Mouse (Mus musculus) neural tube, embryonic 15.5 days (tissue): ENCODE data around the gene Tm7sf3. TPM values are rescaled to one million over a fixed set of nuclear protein-coding genes. Genes with fewer than 3 reads are reported as not detected.
"Not testable (repeated sequence)": the region's sequence is repeated elsewhere in the genome, so short reads cannot be mapped to it uniquely, and the experiment has no call there.

Experiments
- ATAC-seq: fragments of 200-750 bp; cut with Nextera tagmentation; 2 replicates; pipeline ENCODE4 v1.8.0; 2017; ENCODE audit warnings: mild to moderate bottlenecking, moderate TSS enrichment, moderate library complexity; ENCODE audit not compliant: low FRiP score
- H3K27ac ChIP-seq: fragments of 300-500 bp; sonication (generic); replicated peaks from 2 replicates; pipeline ENCODE4 v1.5.1; 2015; ENCODE audit warnings: mild to moderate bottlenecking, inconsistent platforms
- H3K27me3 ChIP-seq: fragments of 300-500 bp; sonication (generic); replicated peaks from 2 replicates; pipeline ENCODE4 v1.6.1; 2015; ENCODE audit warnings: inconsistent platforms
- H3K36me3 ChIP-seq: fragments of 300-500 bp; sonication (generic); 2 replicates; pipeline ENCODE4 v1.6.1; 2015; ENCODE audit warnings: inconsistent platforms
- H3K4me1 ChIP-seq: fragments of 300-500 bp; sonication (generic); 2 replicates; pipeline ENCODE4 v1.6.1; 2015; ENCODE audit warnings: inconsistent platforms
- H3K4me2 ChIP-seq: fragments of 300-500 bp; sonication (generic); 2 replicates; pipeline ENCODE4 v1.6.1; 2015; ENCODE audit warnings: inconsistent platforms, mild to moderate bottlenecking, moderate library complexity
- H3K4me3 ChIP-seq: fragments of 300-500 bp; sonication (generic); replicated peaks from 2 replicates; pipeline ENCODE4 v1.5.1; 2015; ENCODE audit warnings: mild to moderate bottlenecking, inconsistent platforms
- H3K9ac ChIP-seq: fragments of 300-500 bp; sonication (generic); replicated peaks from 2 replicates; pipeline ENCODE4 v1.6.1; 2015; ENCODE audit warnings: mild to moderate bottlenecking, inconsistent platforms
- H3K9me3 ChIP-seq: fragments of 300-500 bp; sonication (generic); replicated peaks from 2 replicates; pipeline ENCODE4 v1.6.1; 2016; ENCODE audit warnings: inconsistent platforms
- WGBS: fragments of 180-500 bp; shearing (Covaris S2); methylation state at CpG from one replicate; pipeline ENCODE4 v1.1.7; 2015; ENCODE audit warnings: mixed read lengths; 5-methylcytosine and 5-hydroxymethylcytosine counted together
- polyA plus RNA-seq: library from polyadenylated mRNA; unstranded; fragments of >200 nt; fragmentation: Nextera tagmentation; extraction: Ambion mirVana; gene quantifications from 2 replicates; pipeline ENCODE4 v1.2.1, GENCODE M21; 2015

The Tm7sf3 gene
- polyA plus RNA-seq, 1 experiment from 2014 or later, result 29.3 TPM

- no peak for ATAC-seq
These were observed 39.0 kb downstream of the Tm7sf3 start for GRCm38 (mm10) chr6:146603651-146604050.

DNA sequence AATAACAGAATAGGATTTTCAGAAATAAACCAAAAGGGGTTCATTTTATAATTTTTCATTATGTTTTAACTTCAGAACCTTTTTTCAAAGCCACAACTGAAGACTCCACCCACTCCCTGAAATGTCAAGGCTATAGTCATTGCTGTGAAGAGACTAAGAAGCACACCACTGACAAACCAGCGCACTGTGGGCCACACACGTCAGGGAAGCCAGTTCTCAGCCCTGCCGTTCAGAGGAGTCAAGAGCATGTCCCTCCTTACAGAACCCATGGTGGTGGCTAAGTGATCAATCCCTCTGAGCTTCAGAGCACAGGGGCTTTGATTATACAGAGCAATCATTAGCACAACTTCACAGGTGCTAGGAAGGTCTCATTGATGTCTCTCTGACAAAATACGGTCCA is 40.0 kb downstream of the Tm7sf3 start:
- no peak overlapping the region for H3K27ac ChIP-seq
- H3K4me2 ChIP-seq, result no peak overlapping the region
- H3K9me3 ChIP-seq, result no peaks in the 10 kb centered on the region
- H3K9ac ChIP-seq, result no peak overlapping the region
- H3K27me3 ChIP-seq, result no peaks in the 10 kb centered on the region
- 86% methylated on average over 4 of the region's 4 CpGs for WGBS
- no peak overlapping the region for H3K4me3 ChIP-seq
- H3K4me1 ChIP-seq, result no peaks in the 10 kb centered on the region
- no peak for ATAC-seq
- H3K36me3 ChIP-seq, result peaks cover 68% of the 10 kb centered on the region

More at GRCm38 (mm10) chr6:146603651-146604050, 39.0 kb downstream of the Tm7sf3 start:
- Histone ChIP-seq H3K4me2 (no peak overlapping the region), H3K36me3 (peaks cover 76% of the 10 kb centered on the region), H3K4me3 (no peak overlapping the region), H3K4me1 (no peaks in the 10 kb centered on the region), H3K9ac (no peak overlapping the region), H3K9me3 (no peaks in the 10 kb centered on the region), H3K27me3 (no peaks in the 10 kb centered on the region), H3K27ac (no peak overlapping the region)
- WGBS, result 83% methylated on average over 10 of the region's 10 CpGs

DNA sequence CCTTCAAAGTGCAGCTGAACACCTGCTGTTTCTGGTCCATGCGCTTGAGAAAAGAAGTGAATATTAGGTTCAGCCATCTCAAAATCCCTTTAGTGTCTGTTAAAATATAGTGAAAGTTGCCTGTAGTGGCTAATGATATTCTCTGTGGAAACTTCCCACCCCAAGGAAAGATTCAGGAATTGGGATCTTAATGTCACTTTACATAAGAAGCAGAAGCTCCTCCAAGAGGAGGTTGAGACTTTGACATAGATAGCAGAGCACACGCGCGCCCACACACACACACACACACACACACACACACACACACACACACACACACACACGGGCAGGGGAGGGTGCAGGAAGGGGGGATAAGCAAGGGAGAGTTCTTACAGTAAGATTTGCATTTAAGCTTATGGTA is 57.5 kb downstream of the Tm7sf3 start:
- Histone ChIP-seq H3K9me3 (no peaks in the 10 kb centered on the region), H3K27ac (no peak overlapping the region), H3K36me3 (peaks cover 34% of the 10 kb centered on the region), H3K4me2 (no peak overlapping the region), H3K4me3 (no peak overlapping the region), H3K27me3 (no peaks in the 10 kb centered on the region), H3K4me1 (0 out of 2 replicates have a peak, but pooled peaks cover 2% of the 10 kb centered on the region), H3K9ac (no peak overlapping the region)
- no peak for ATAC-seq
- 93% methylated on average over 4 of the region's 5 CpGs for WGBS

DNA sequence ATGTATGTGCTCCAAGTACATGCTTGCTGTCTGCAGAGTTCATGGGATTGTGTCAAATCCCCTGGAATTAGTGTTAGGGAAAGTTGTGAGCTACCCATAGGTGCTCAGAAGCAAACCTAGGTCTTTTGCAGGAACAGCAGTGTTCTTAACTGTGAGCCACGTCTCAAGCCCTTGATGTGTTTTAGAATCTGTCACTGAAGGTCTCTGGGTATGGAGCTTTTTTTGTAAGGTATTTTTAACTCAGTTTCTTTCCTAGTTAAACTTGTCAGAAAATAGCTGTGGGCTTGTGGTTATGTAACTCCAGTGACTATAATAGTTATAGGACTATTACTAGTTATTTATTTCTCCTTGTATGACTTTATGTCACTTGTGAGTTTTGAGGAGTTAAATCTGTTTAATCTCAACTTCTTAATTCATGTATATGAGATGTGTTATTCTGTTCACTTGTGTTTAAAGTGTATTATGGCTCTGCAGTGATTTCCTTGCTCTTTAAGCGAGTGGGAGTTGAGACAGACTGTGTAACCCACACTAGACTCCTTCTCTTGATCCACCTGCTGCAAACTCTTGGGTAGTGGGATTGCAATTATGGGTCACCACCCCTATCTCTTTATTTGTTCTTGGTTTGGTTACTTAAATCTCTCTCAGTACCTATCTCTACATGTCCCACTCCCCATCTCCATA is 59.1 kb downstream of the Tm7sf3 start:
- no peaks in the 10 kb centered on the region for H3K27me3 ChIP-seq
- no peak overlapping the region for H3K27ac ChIP-seq
- no peaks in the 10 kb centered on the region for H3K9me3 ChIP-seq
- H3K9ac ChIP-seq, result no peak overlapping the region
- peaks cover 12% of the 10 kb centered on the region for H3K4me1 ChIP-seq
- no peak overlapping the region for H3K4me2 ChIP-seq
- 83% methylated on average over 2 of the region's 2 CpGs for WGBS
- H3K36me3 ChIP-seq, result peaks cover 20% of the 10 kb centered on the region
- no peak for ATAC-seq
- H3K4me3 ChIP-seq, result no peak overlapping the region

- ATAC-seq, result no peak
- 57% methylated on average over 2 of the region's 2 CpGs for WGBS
- H3K27ac ChIP-seq, result no peak overlapping the region
These were observed 62.2 kb downstream of the Tm7sf3 start for GRCm38 (mm10) chr6:146580381-146580926.

GRCm38 (mm10) chr6:146578586-146578985 is 64.0 kb downstream of the Tm7sf3 start:
- H3K36me3 ChIP-seq, result no peaks in the 10 kb centered on the region
- peak overlapping the region; percentile 76 for H3K4me2 ChIP-seq
- H3K4me3 ChIP-seq, result peak overlapping the region; percentile 90
- peak overlapping the region; percentile 100 for H3K27ac ChIP-seq
- 15% methylated on average over 7 of the region's 7 CpGs for WGBS
- no peaks in the 10 kb centered on the region for H3K9me3 ChIP-seq
- H3K4me1 ChIP-seq, result peaks cover 37% of the 10 kb centered on the region
- peak overlapping the region; percentile 90 for H3K9ac ChIP-seq
- no peaks in the 10 kb centered on the region for H3K27me3 ChIP-seq
- ATAC-seq, result no peak

More at GRCm38 (mm10) chr6:146580381-146580926, 62.2 kb downstream of the Tm7sf3 start:
- Histone ChIP-seq H3K4me1 (peaks cover 28% of the 10 kb centered on the region), H3K4me3 (no peak overlapping the region), H3K36me3 (no peaks in the 10 kb centered on the region), H3K27me3 (no peaks in the 10 kb centered on the region), H3K4me2 (no peak overlapping the region), H3K9ac (no peak overlapping the region), H3K9me3 (no peaks in the 10 kb centered on the region)

- H3K36me3 ChIP-seq, result no peaks in the 10 kb centered on the region
- H3K4me2 ChIP-seq, result peak overlapping the region; percentile 76
- peak overlapping the region; percentile 90 for H3K9ac ChIP-seq
- no peaks in the 10 kb centered on the region for H3K27me3 ChIP-seq
- ATAC-seq, result no peak; the same call in 1 of the 2 replicates
- no peaks in the 10 kb centered on the region for H3K9me3 ChIP-seq
- H3K4me3 ChIP-seq, result peak overlapping the region; percentile 90
- H3K27ac ChIP-seq, result peak overlapping the region; percentile 100
- peaks cover 37% of the 10 kb centered on the region for H3K4me1 ChIP-seq
- under 1% methylated on average over 22 of the region's 22 CpGs for WGBS
These were observed 64.5 kb downstream of the Tm7sf3 start for GRCm38 (mm10) chr6:146578111-146578531.

GRCm38 (mm10) chr6:146577310-146578109 is 65.1 kb downstream of the Tm7sf3 start, which contains the start of gene Ints13:
TSS of gene Ints13 (minus strand) at chr6:146577835.
- Histone ChIP-seq H3K27me3 (no peaks in the 10 kb centered on the region), H3K9ac (peak within 1 kb of the TSS; percentile 90), H3K27ac (peak within 1 kb of the TSS; percentile 100), H3K9me3 (no peaks in the 10 kb centered on the region), H3K4me3 (peak within 1 kb of the TSS; percentile 90), H3K36me3 (no peaks in the 10 kb centered on the region), H3K4me2 (peak within 1 kb of the TSS; percentile 76), H3K4me1 (peaks cover 39% of the 10 kb centered on the region)
- peak; percentile 96 for ATAC-seq
- under 1% methylated on average over 77 of the region's 77 CpGs for WGBS

DNA sequence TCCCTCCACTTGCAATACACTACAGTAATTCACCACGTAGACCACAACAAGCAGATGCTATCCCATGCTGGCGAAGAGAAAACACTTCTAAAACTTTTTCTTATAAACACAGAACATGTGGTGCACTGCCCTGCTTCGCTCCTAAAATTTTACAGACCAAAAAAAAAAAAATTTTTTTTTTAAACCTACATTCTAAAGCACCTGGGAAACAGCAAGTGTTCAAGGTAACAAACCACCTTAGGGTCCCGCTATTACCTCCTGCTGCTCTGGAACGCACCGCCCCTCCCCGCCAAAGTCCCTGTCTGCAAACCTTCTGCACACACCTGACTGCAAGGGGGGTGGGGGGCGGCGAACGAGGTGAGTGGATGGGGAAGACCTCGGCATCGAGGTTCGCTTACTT is 65.7 kb downstream of the Tm7sf3 start, which contains the start of gene Fgfr1op2:
Gene Fgfr1op2 (plus strand): TSS at position 301 of the 400 bp plus-strand sequence.
- WGBS, result 0% methylated on average over 13 of the region's 13 CpGs
- Histone ChIP-seq H3K27me3 (no peaks in the 10 kb centered on the region), H3K4me3 (peak within 1 kb of the TSS; percentile 90), H3K9me3 (no peaks in the 10 kb centered on the region), H3K27ac (peak within 1 kb of the TSS; percentile 100), H3K9ac (peak within 1 kb of the TSS; percentile 90), H3K4me1 (peaks cover 41% of the 10 kb centered on the region), H3K36me3 (no peaks in the 10 kb centered on the region), H3K4me2 (peak within 1 kb of the TSS; percentile 76)
- no peak for ATAC-seq

GRCm38 (mm10) chr6:146572073-146572472 is 70.6 kb downstream of the Tm7sf3 start:
- no peak overlapping the region for H3K9ac ChIP-seq
- peaks cover 3% of the 10 kb centered on the region; the same call in 1 of the 2 replicates for H3K36me3 ChIP-seq
- peaks cover 27% of the 10 kb centered on the region for H3K4me1 ChIP-seq
- H3K27ac ChIP-seq, result no peak overlapping the region
- H3K9me3 ChIP-seq, result no peaks in the 10 kb centered on the region
- no peak overlapping the region for H3K4me2 ChIP-seq
- H3K27me3 ChIP-seq, result no peaks in the 10 kb centered on the region
- no peak for ATAC-seq
- H3K4me3 ChIP-seq, result no peak overlapping the region

DNA sequence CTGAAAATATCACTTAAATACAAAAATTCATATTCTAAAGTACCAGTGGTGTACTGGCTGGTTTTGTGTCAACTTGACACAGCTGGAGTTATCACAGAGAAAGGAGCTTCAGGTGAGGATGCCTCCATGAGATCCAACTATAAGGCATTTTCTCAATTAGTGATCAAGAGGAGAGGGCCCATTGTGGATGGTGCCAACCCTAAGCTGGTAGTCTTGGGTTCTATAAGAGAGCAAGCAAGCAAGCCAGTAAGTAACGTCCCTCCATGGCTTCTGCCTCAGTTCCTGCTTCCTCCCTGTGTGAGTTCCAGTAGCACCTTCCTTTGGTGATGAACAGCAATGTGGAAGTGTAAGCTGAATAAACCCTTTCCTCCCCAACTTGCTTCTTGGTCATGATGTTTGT is 80.2 kb downstream of the Tm7sf3 start:
- not testable (repeated sequence) for H3K4me3 ChIP-seq, ATAC-seq, H3K9me3 ChIP-seq, H3K4me2 ChIP-seq, H3K27me3 ChIP-seq, H3K27ac ChIP-seq, H3K4me1 ChIP-seq, H3K9ac ChIP-seq
- peaks cover 37% of the 10 kb centered on the region for H3K36me3 ChIP-seq
- 86% methylated on average over 1 of the region's 1 CpGs for WGBS
